Mouse (Mus musculus): ENCODE data around the gene 1600002K03Rik.

DNA sequence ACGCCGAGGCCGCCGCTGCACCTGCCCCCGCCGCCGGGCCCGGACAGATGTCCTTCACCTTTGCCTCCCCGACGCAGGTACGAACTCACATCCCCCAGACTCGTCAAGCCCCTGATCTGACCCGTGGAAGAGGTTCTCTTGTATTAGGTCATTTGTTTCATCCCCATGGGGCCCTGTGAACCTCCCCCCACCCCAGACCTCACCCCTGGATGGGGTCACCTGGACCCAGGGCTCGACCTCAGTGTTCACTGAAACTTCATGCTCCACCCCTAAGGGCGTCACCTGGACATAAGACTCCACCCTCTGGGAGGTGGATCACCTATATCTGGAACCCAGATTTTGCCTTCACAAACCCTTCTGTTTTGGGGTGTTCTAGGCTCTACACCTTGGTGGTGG, 30.2 kb upstream of the 1600002K03Rik start:
- TF ChIP-seq CTCF (IDR thresholded peaks at IDR 0.05; ENCODE audit: low read depth, low read length) (no peak), GATA1 (IDR thresholded peaks at IDR 0.05; ENCODE audit: borderline replicate concordance, low read length) (no peak), POLR2AphosphoS5 (IDR thresholded peaks at IDR 0.05; ENCODE audit: insufficient replicate concordance, low read depth, low read length) (no peak)

Data from G1E (cell line).